Mouse (Mus musculus) intestine, postnatal 0 days (tissue): ENCODE measurements around the gene Gm20683. TPM values are rescaled to one million over a fixed set of nuclear protein-coding genes. Genes with fewer than 3 reads are reported as not detected.

Experiments
- ATAC-seq: fragments of 200-750 bp; cut with Nextera tagmentation; 2 replicates; pipeline ENCODE4 v1.8.0; 2017; ENCODE audit warnings: mild to moderate bottlenecking, moderate TSS enrichment, moderate library complexity
- H3K27ac ChIP-seq: fragments of 300-500 bp; sonication (generic); 2 replicates; pipeline ENCODE4 v1.5.1; 2014; ENCODE audit warnings: mild to moderate bottlenecking, low read depth, low read length, moderate library complexity
- H3K27me3 ChIP-seq: fragments of 300-500 bp; sonication (generic); replicated peaks from 2 replicates; pipeline ENCODE4 v1.6.1; 2014; ENCODE audit warnings: low read length, mixed read lengths; ENCODE audit not compliant: control insufficient read depth, insufficient read depth
- H3K36me3 ChIP-seq: fragments of 300-500 bp; sonication (generic); 2 replicates; pipeline ENCODE4 v1.6.1; 2014; ENCODE audit warnings: mild to moderate bottlenecking, moderate library complexity; ENCODE audit not compliant: control insufficient read depth, insufficient read depth
- H3K4me1 ChIP-seq: fragments of 300-500 bp; sonication (generic); replicated peaks from 2 replicates; pipeline ENCODE4 v1.6.1; 2014; ENCODE audit warnings: antibody characterized with exemption, low read length, mixed read lengths; ENCODE audit not compliant: control insufficient read depth, insufficient read depth
- H3K4me2 ChIP-seq: fragments of 300-500 bp; sonication (generic); replicated peaks from 2 replicates; pipeline ENCODE4 v1.6.1; 2014; ENCODE audit warnings: low read depth, mild to moderate bottlenecking, moderate library complexity
- H3K4me3 ChIP-seq: fragments of 300-500 bp; sonication (generic); 2 replicates; pipeline ENCODE4 v1.5.1; 2014; ENCODE audit warnings: low read depth, low read length
- H3K9ac ChIP-seq: fragments of 300-500 bp; sonication (generic); 2 replicates; pipeline ENCODE4 v1.6.1; 2014; ENCODE audit warnings: mild to moderate bottlenecking, low read depth, low read length
- H3K9me3 ChIP-seq: fragments of 300-500 bp; sonication (generic); 2 replicates; pipeline ENCODE4 v1.6.1; 2016; ENCODE audit warnings: mixed run types; ENCODE audit not compliant: control insufficient read depth
- CTCF ChIP-seq: sonication (generic); IDR thresholded peaks from 2 replicates; pipeline ENCODE4 v1.5.1; 2016; ENCODE audit warnings: low read depth, mild to moderate bottlenecking, control low read depth, antibody characterized with exemption, moderate library complexity
- WGBS: fragments of 180-500 bp; shearing (Covaris S2); extraction: QIAGEN DNeasy Blood & Tissue Kit; methylation state at CpG from one replicate; pipeline ENCODE4 v1.1.7; 2014; 5-methylcytosine and 5-hydroxymethylcytosine counted together
- polyA plus RNA-seq: library from polyadenylated mRNA; unstranded; fragments of >200 nt; fragmentation: Nextera tagmentation; extraction: Ambion mirVana; gene quantifications from 2 replicates; pipeline ENCODE4 v1.2.1, GENCODE M21; 2015

Gene Gm20683
- polyA plus RNA-seq, 1 experiment from 2014 or later = 0.90 TPM

DNA sequence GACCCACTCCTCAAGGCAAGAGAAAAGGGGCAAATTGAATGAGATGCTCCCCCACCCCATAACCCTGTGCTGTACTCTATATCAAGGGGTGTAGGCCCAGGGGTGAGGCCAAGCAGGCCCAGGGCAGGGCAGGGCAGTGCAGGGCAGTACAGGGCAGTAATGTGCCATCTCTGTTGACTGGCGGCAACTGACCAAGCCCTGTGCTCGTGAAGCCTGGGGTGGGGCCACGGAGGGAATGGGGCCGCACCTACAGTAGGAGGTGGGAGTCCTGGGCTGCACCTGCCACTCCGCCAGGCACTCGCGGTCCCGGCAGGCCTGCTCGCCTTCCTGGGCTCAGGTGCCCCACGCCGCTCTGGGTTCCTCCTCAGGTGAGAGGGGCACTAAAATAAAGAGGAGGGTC, 23.7 kb upstream of the Gm20683 start:
- no peak for TF ChIP-seq CTCF
- Histone ChIP-seq H3K27me3 (no peaks in the 10 kb centered on the region), H3K4me3 (no peak overlapping the region), H3K9ac (no peak overlapping the region), H3K4me2 (peak overlapping the region; percentile 48), H3K4me1 (0 out of 2 replicates have a peak, but pooled peaks cover 8% of the 10 kb centered on the region), H3K9me3 (no peaks in the 10 kb centered on the region), H3K36me3 (no peaks in the 10 kb centered on the region), H3K27ac (peak overlapping the region; percentile 57)
- ATAC-seq = peak; percentile 14; the same call in 1 of the 2 replicates
- WGBS = 46% methylated on average over 11 of the region's 11 CpGs

DNA sequence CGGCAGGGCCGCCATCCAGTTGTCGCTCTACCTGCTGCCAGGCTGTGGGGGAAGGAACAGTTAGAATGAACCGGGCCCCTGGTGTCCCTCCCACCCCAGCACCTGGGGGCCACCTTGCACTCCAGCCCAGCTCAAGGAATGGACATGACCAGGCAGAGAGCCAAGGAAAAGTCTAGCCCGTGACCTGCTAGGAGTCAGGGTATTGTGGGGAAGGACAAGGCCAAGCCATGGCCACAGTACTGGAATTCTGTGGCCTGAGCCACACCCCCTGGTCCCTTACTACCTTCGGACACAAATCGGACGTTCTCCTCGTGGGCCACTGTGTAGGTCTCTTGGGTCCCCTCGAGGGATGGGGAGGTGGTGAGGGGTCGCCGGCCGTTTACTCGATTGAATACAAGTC, 22.7 kb upstream of the Gm20683 start:
- Histone ChIP-seq H3K9ac (no peak overlapping the region), H3K36me3 (no peaks in the 10 kb centered on the region), H3K27ac (no peak overlapping the region), H3K4me3 (no peak overlapping the region), H3K4me2 (no peak overlapping the region), H3K27me3 (no peaks in the 10 kb centered on the region), H3K4me1 (0 out of 2 replicates have a peak, but pooled peaks cover 8% of the 10 kb centered on the region), H3K9me3 (no peaks in the 10 kb centered on the region)
- 92% methylated on average over 14 of the region's 14 CpGs for WGBS
- ATAC-seq = no peak
- TF ChIP-seq CTCF = no peak

DNA sequence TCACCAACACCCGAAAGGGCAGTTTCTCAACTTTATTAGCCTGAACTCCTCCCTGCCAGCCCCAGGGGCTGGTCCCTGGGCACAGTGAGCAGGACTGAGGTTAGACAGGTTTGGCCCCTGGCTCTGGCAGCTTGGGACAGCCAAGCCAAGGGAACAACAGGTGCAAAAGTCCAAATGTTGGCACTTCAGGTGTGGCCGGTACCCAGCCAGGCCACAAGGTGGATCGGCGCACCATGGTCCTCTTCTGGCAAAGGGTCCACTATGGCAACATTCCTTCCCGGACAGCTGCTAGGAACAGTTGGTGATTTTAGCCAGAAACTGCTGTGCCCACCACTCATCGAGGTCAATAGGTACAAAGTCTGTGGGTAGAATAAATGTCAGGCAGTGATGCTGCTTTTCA, 22.1 kb upstream of the Gm20683 start:
- peak; percentile 40 for TF ChIP-seq CTCF
- 68% methylated on average over 6 of the region's 6 CpGs for WGBS
- H3K4me2 ChIP-seq = no peak overlapping the region
- no peak overlapping the region for H3K4me3 ChIP-seq
- no peaks in the 10 kb centered on the region for H3K27me3 ChIP-seq
- no peak overlapping the region for H3K9ac ChIP-seq
- no peak overlapping the region for H3K27ac ChIP-seq
- H3K4me1 ChIP-seq = 0 out of 2 replicates have a peak, but pooled peaks cover 8% of the 10 kb centered on the region
- no peaks in the 10 kb centered on the region for H3K9me3 ChIP-seq
- no peaks in the 10 kb centered on the region for H3K36me3 ChIP-seq
- no peak for ATAC-seq

DNA sequence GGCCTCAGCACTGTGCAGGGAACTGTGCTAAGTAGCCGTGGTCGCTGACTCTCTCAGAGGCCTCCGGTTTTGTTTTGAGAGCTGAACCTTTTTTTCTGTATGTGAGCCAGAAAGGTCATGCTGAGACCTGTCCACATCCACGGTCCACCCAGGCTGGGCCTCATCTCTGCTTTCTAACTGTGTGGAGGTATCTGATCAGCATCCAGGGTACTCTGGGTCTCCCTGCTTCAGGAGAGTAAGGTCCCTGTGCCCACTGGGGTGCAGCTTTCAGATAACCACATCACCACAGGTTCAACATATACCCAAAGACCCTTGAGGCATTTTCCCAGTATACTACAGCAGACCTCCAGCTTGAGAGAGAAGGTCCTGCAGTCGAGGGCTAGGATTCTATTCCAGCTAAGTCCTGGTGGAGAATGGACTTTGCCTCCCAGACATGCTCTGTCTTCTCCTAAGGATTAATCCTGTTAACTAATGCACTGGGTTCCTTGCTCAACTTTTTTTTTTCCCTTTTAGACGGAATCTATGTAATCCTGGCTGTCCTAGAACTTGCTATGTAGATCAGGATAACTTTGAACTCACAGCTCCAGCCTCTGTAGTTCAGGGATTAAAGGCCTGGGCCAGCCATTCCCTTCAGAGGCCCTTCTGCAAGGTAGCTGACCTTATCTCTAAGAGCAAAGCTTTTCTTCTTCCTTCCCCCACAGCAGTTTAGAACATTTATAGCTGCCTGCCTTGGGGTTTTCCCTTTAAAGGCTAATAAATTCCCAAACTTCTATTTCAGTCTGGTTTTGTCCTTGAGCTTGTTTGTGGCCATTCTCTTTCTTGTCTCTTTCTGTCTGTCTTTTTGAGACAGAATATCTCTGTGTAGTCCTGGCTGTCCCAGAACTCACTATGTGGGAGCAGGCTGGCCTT, 20.4 kb upstream of the Gm20683 start:
- H3K4me2 ChIP-seq = peak overlapping the region; percentile 93
- no peaks in the 10 kb centered on the region for H3K9me3 ChIP-seq
- peak overlapping the region; percentile 47 for H3K9ac ChIP-seq
- H3K36me3 ChIP-seq = no peaks in the 10 kb centered on the region
- WGBS = 4% methylated on average over 6 of the region's 6 CpGs
- no peak for ATAC-seq
- no peaks in the 10 kb centered on the region for H3K27me3 ChIP-seq
- peak overlapping the region; percentile 46; the same call in 1 of the 2 replicates for H3K27ac ChIP-seq
- H3K4me3 ChIP-seq = peak overlapping the region; percentile 57
- no peak for TF ChIP-seq CTCF
- H3K4me1 ChIP-seq = 0 out of 2 replicates have a peak, but pooled peaks cover 8% of the 10 kb centered on the region

DNA sequence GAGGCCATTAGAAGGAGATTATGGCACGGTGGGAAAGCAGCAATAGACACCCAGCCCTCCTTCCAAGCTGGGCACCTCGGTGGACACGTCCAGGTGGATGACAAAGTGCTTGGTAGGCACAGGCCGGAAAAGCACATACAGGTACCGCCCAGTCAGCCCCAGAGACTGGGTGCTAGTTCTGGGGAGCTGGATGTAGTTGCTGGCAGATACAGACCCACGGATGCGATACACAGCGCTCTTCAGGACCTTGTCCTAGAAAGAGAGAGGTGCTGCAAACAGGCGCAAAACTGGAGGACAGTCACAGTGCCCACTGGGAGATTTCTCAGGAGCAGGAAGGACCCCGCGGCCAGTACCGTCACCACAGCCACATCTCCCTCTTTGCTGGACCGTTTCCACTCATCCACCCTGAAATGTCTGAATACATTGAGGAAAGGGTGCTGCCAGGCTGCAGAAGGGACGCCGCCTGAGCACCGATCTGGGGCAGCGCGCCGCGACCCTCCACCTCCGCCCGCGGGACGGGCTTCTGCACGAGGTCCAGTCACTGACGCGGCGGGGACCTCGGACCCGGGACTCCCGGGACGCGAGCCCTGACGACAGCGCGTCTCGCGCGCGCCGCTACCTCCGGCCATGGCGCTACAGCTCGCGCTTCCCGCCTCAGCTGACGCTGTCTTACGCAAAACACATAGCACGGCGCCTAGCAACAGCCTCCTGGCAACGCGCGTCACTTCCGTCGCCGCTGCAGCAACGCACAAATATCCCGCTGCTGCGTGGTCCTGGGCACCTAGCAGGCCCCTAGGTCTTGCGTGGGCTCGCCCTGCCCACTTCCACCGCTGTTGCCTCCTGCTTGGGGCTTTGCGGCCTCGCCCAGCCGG, 19.5 kb upstream of the Gm20683 start, which contains the start of gene Wdr90:
Gene Wdr90, minus strand, starts transcription at position 670 of the 872 bp plus-strand sequence.
- 0 out of 2 replicates have a peak, but pooled peaks cover 8% of the 10 kb centered on the region for H3K4me1 ChIP-seq
- peak within 1 kb of the TSS; percentile 46; the same call in 1 of the 2 replicates for H3K27ac ChIP-seq
- no peaks in the 10 kb centered on the region for H3K9me3 ChIP-seq
- ATAC-seq = peak; percentile 81
- H3K4me2 ChIP-seq = peak within 1 kb of the TSS; percentile 93
- no peaks in the 10 kb centered on the region for H3K36me3 ChIP-seq
- H3K4me3 ChIP-seq = peak within 1 kb of the TSS; percentile 57
- peak within 1 kb of the TSS; percentile 47 for H3K9ac ChIP-seq
- 3% methylated on average over 65 of the region's 65 CpGs for WGBS
- TF ChIP-seq CTCF = peak; percentile 63
- H3K27me3 ChIP-seq = no peaks in the 10 kb centered on the region

DNA sequence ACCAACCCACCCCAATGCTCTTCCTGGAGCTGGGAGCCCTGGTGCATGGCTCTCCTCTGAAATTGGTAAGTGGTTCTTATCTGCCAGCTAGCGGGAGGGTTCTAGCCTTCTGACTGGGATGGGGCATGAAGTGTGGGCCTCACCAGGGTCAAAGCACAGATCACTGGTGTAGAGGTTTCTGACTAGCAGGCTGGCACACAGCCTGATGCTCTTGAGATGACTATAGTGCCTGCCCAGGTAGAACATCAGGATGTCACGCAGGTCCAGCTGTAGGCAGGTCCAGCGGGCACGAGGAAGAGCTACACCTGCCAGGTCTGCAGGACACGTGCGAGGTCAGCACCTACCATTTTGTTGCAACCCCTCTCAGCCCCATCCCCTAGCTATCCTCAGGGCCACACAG, 18.7 kb upstream of the Gm20683 start:
- TF ChIP-seq CTCF = no peak
- Histone ChIP-seq H3K9ac (no peak overlapping the region), H3K4me2 (peak overlapping the region; percentile 93; the same call in 1 of the 2 replicates), H3K9me3 (no peaks in the 10 kb centered on the region), H3K36me3 (no peaks in the 10 kb centered on the region), H3K27me3 (no peaks in the 10 kb centered on the region), H3K4me3 (no peak overlapping the region), H3K27ac (no peak overlapping the region), H3K4me1 (0 out of 2 replicates have a peak, but pooled peaks cover 7% of the 10 kb centered on the region)
- no peak for ATAC-seq
- 86% methylated on average over 6 of the region's 6 CpGs for WGBS
